Mouse (Mus musculus): Measurements from ENCODE around the gene Ssc5d. TPM values are rescaled to one million over a fixed set of nuclear protein-coding genes. Genes with fewer than 3 reads are reported as not detected.
A peak's percentile ranks its signal among the peaks of the same experiment; 100 is the strongest.

The Ssc5d gene
- polyA plus RNA-seq, 1 experiment = 0.09 TPM

- no peak within 1 kb of the TSS for H3K4me3 ChIP-seq (replicated peaks)
- no peak for TF ChIP-seq FLI1 (IDR thresholded peaks at IDR 0.05; ENCODE audit: low read length)
- TF ChIP-seq GATA1 (IDR thresholded peaks at IDR 0.05; ENCODE audit: borderline replicate concordance, low read length) = no peak
These were observed 45.5 kb downstream of the Ssc5d start, which contains the start of gene Sbk3 for GRCm38 (mm10) chr7:4971068-4971467. Gene Sbk3 (minus strand): TSS chr7:4971168.

GRCm38 (mm10) chr7:4971710-4972109, 46.1 kb downstream of the Ssc5d start:
- H3K9me3 ChIP-seq = peaks cover 4% of the 10 kb centered on the region
- TF ChIP-seq FLI1 (IDR thresholded peaks at IDR 0.05; ENCODE audit: low read length) = no peak
- TF ChIP-seq GATA1 (IDR thresholded peaks at IDR 0.05; ENCODE audit: borderline replicate concordance, low read length) = no peak
- H3K27me3 ChIP-seq (replicated peaks) = peaks cover 51% of the 10 kb centered on the region
- H3K36me3 ChIP-seq (replicated peaks; ENCODE audit: low read length) = no peaks in the 10 kb centered on the region
- H3K4me3 ChIP-seq (replicated peaks) = no peak overlapping the region
- peaks cover 24% of the 10 kb centered on the region for H3K4me1 ChIP-seq

More at GRCm38 (mm10) chr7:4971068-4971467, 45.5 kb downstream of the Ssc5d start, which contains the start of gene Sbk3:
- Histone ChIP-seq H3K9me3 (no peaks in the 10 kb centered on the region), H3K27me3 (replicated peaks) (peaks cover 50% of the 10 kb centered on the region), H3K36me3 (replicated peaks; ENCODE audit: low read length) (no peaks in the 10 kb centered on the region), H3K4me1 (peaks cover 24% of the 10 kb centered on the region)

- Histone ChIP-seq H3K4me1 (peaks cover 24% of the 10 kb centered on the region), H3K36me3 (replicated peaks; ENCODE audit: low read length) (no peaks in the 10 kb centered on the region), H3K27me3 (replicated peaks) (peaks cover 45% of the 10 kb centered on the region), H3K9me3 (peaks cover 11% of the 10 kb centered on the region), H3K4me3 (replicated peaks) (no peak overlapping the region)
- no peak for TF ChIP-seq GATA1 (IDR thresholded peaks at IDR 0.05; ENCODE audit: borderline replicate concordance, low read length)
- no peak for TF ChIP-seq FLI1 (IDR thresholded peaks at IDR 0.05; ENCODE audit: low read length)
These were observed 46.9 kb downstream of the Ssc5d start for GRCm38 (mm10) chr7:4972321-4973047.

GRCm38 (mm10) chr7:4975455-4975854, 49.9 kb downstream of the Ssc5d start:
- peaks cover 24% of the 10 kb centered on the region for H3K4me1 ChIP-seq
- peaks cover 11% of the 10 kb centered on the region for H3K9me3 ChIP-seq
- no peak for TF ChIP-seq GATA1 (IDR thresholded peaks at IDR 0.05; ENCODE audit: borderline replicate concordance, low read length)
- no peak for TF ChIP-seq FLI1 (IDR thresholded peaks at IDR 0.05; ENCODE audit: low read length)
- H3K36me3 ChIP-seq (replicated peaks; ENCODE audit: low read length) = no peaks in the 10 kb centered on the region
- peaks cover 36% of the 10 kb centered on the region for H3K27me3 ChIP-seq (replicated peaks)
- no peak overlapping the region for H3K4me3 ChIP-seq (replicated peaks)

- TF ChIP-seq FLI1 (IDR thresholded peaks at IDR 0.05; ENCODE audit: low read length) = no peak
- no peak for TF ChIP-seq GATA1 (IDR thresholded peaks at IDR 0.05; ENCODE audit: borderline replicate concordance, low read length)
- Histone ChIP-seq H3K36me3 (replicated peaks; ENCODE audit: low read length) (no peaks in the 10 kb centered on the region), H3K4me3 (replicated peaks) (no peak overlapping the region), H3K27me3 (replicated peaks) (peaks cover 30% of the 10 kb centered on the region), H3K9me3 (peaks cover 11% of the 10 kb centered on the region), H3K4me1 (peaks cover 11% of the 10 kb centered on the region)
These were observed 51.2 kb downstream of the Ssc5d start for GRCm38 (mm10) chr7:4976832-4977231.

- Histone ChIP-seq H3K4me1 (peaks cover 7% of the 10 kb centered on the region; the same call in 1 of the 2 replicates), H3K36me3 (replicated peaks; ENCODE audit: low read length) (peaks cover 11% of the 10 kb centered on the region)
- TF ChIP-seq GATA1 (IDR thresholded peaks at IDR 0.05; ENCODE audit: borderline replicate concordance, low read length) (no peak), FLI1 (IDR thresholded peaks at IDR 0.05; ENCODE audit: low read length) (no peak)
These were observed 62.7 kb downstream of the Ssc5d start for GRCm38 (mm10) chr7:4988250-4988649.

GRCm38 (mm10) chr7:4993347-4993998, 67.9 kb downstream of the Ssc5d start:
- Histone ChIP-seq H3K4me1 (peaks cover 22% of the 10 kb centered on the region), H3K27me3 (replicated peaks) (peaks cover 5% of the 10 kb centered on the region), H3K9me3 (peaks cover 49% of the 10 kb centered on the region), H3K4me3 (replicated peaks) (peak overlapping the region; percentile 4), H3K36me3 (replicated peaks; ENCODE audit: low read length) (peaks cover 26% of the 10 kb centered on the region)
- no peak for TF ChIP-seq GATA1 (IDR thresholded peaks at IDR 0.05; ENCODE audit: borderline replicate concordance, low read length)
- TF ChIP-seq FLI1 (IDR thresholded peaks at IDR 0.05; ENCODE audit: low read length) = no peak

More at GRCm38 (mm10) chr7:4988250-4988649, 62.7 kb downstream of the Ssc5d start:
- Histone ChIP-seq H3K27me3 (replicated peaks) (peaks cover 28% of the 10 kb centered on the region), H3K4me3 (replicated peaks) (no peak overlapping the region), H3K9me3 (peaks cover 33% of the 10 kb centered on the region)

- H3K36me3 ChIP-seq (replicated peaks; ENCODE audit: low read length) = peaks cover 26% of the 10 kb centered on the region
- peaks cover 5% of the 10 kb centered on the region for H3K27me3 ChIP-seq (replicated peaks)
- H3K4me3 ChIP-seq (replicated peaks) = peak overlapping the region; percentile 33
- H3K9me3 ChIP-seq = peaks cover 49% of the 10 kb centered on the region
- peaks cover 22% of the 10 kb centered on the region for H3K4me1 ChIP-seq
- TF ChIP-seq FLI1 (IDR thresholded peaks at IDR 0.05; ENCODE audit: low read length) (no peak), GATA1 (IDR thresholded peaks at IDR 0.05; ENCODE audit: borderline replicate concordance, low read length) (no peak)
These were observed 68.6 kb downstream of the Ssc5d start for GRCm38 (mm10) chr7:4993999-4994788.

Other genes with a start within 250 kb of the Ssc5d start
- 71.8 and 116 TPM in 2 replicates for gene Hspbp1, start 240.7 kb upstream of the Ssc5d start, polyA plus RNA-seq (2012; ENCODE audit: insufficient read depth, low replicate concordance)
- gene Brsk1, start 235.2 kb upstream of the Ssc5d start, polyA plus RNA-seq (2012; ENCODE audit: insufficient read depth, low replicate concordance) = 0.08 TPM in 1 of 2 replicates, not detected in the other
- gene Tmem150b, start 200.5 kb upstream of the Ssc5d start, polyA plus RNA-seq (2012; ENCODE audit: insufficient read depth, low replicate concordance) = 0.43 TPM in 1 of 2 replicates, not detected in the other
- 241 and 733 TPM in 2 replicates for gene Kmt5c, start 185.7 kb upstream of the Ssc5d start, polyA plus RNA-seq (2012; ENCODE audit: insufficient read depth, low replicate concordance)
- gene Cox6b2, start 172.7 kb upstream of the Ssc5d start, polyA plus RNA-seq (2012; ENCODE audit: insufficient read depth, low replicate concordance) = 47.7 and 94.6 TPM in 2 replicates
- not detected in 2 replicates for gene Fam71e2, start 154.5 kb upstream of the Ssc5d start, polyA plus RNA-seq (2012; ENCODE audit: insufficient read depth, low replicate concordance)
- 0.26 and 1.9 TPM in 2 replicates for gene Il11, start 142.9 kb upstream of the Ssc5d start, polyA plus RNA-seq (2012; ENCODE audit: insufficient read depth, low replicate concordance)
- not detected in 2 replicates for gene Tmem190, start 142.8 kb upstream of the Ssc5d start, polyA plus RNA-seq (2012; ENCODE audit: insufficient read depth, low replicate concordance)
- gene Tmem238, start 136.1 kb upstream of the Ssc5d start, polyA plus RNA-seq (2012; ENCODE audit: insufficient read depth, low replicate concordance) = 29.3 and 145 TPM in 2 replicates
- 3,598 and 12,997 TPM in 2 replicates for gene Rpl28, start 132.9 kb upstream of the Ssc5d start, polyA plus RNA-seq (2012; ENCODE audit: insufficient read depth, low replicate concordance)
- gene Ube2s, start 113.2 kb upstream of the Ssc5d start, polyA plus RNA-seq (2012; ENCODE audit: insufficient read depth, low replicate concordance) = 217 and 258 TPM in 2 replicates
- 0.07 TPM in 1 of 2 replicates, not detected in the other for gene Shisa7, start 81.1 kb upstream of the Ssc5d start, polyA plus RNA-seq (2012; ENCODE audit: insufficient read depth, low replicate concordance)
- gene Isoc2b, start 55.5 kb upstream of the Ssc5d start, polyA plus RNA-seq (2012; ENCODE audit: insufficient read depth, low replicate concordance) = 4.3 and 6.1 TPM in 2 replicates
- gene Isoc2a, start 48.6 kb upstream of the Ssc5d start, polyA plus RNA-seq (2012; ENCODE audit: insufficient read depth, low replicate concordance) = 7.2 and 17.1 TPM in 2 replicates
- gene Gm36210, start 19.3 kb upstream of the Ssc5d start, polyA plus RNA-seq (2012; ENCODE audit: insufficient read depth, low replicate concordance) = not detected in 2 replicates
- gene Zfp628, start 10.6 kb upstream of the Ssc5d start, polyA plus RNA-seq (2012; ENCODE audit: insufficient read depth, low replicate concordance) = 33.6 and 53.4 TPM in 2 replicates
- gene Nat14, start 3.8 kb upstream of the Ssc5d start, polyA plus RNA-seq (2012; ENCODE audit: insufficient read depth, low replicate concordance) = 0.51 TPM in 1 of 2 replicates, not detected in the other
- gene Sbk2, start 38.6 kb downstream of the Ssc5d start, polyA plus RNA-seq (2012; ENCODE audit: insufficient read depth, low replicate concordance) = 1.3 TPM in 1 of 2 replicates, not detected in the other
- 0.06 TPM in 1 of 2 replicates, not detected in the other for gene Sbk3, start 45.4 kb downstream of the Ssc5d start, polyA plus RNA-seq (2012; ENCODE audit: insufficient read depth, low replicate concordance)
- 48.1 and 103 TPM in 2 replicates for gene Zfp579, start 70.4 kb downstream of the Ssc5d start, polyA plus RNA-seq (2012; ENCODE audit: insufficient read depth, low replicate concordance)
- 68.6 and 88.3 TPM in 2 replicates for gene Zfp524, start 88.6 kb downstream of the Ssc5d start, polyA plus RNA-seq (2012; ENCODE audit: insufficient read depth, low replicate concordance)
- 17.2 and 28.0 TPM in 2 replicates for gene Fiz1, start 88.9 kb downstream of the Ssc5d start, polyA plus RNA-seq (2012; ENCODE audit: insufficient read depth, low replicate concordance)
- not detected in 2 replicates for gene Gm44973, start 89.7 kb downstream of the Ssc5d start, polyA plus RNA-seq (2012; ENCODE audit: insufficient read depth, low replicate concordance)
- gene Zfp865, start 94.6 kb downstream of the Ssc5d start, polyA plus RNA-seq (2012; ENCODE audit: insufficient read depth, low replicate concordance) = 30.6 and 81.9 TPM in 2 replicates
- gene Ccdc106, start 94.8 kb downstream of the Ssc5d start, polyA plus RNA-seq (2012; ENCODE audit: insufficient read depth, low replicate concordance) = 7.3 and 34.4 TPM in 2 replicates
- not detected in 2 replicates for gene 4632433K11Rik, start 108.3 kb downstream of the Ssc5d start, polyA plus RNA-seq (2012; ENCODE audit: insufficient read depth, low replicate concordance)
- gene Zfp784, start 112.7 kb downstream of the Ssc5d start, polyA plus RNA-seq (2012; ENCODE audit: insufficient read depth, low replicate concordance) = 0.96 and 6.5 TPM in 2 replicates
- 58.5 and 224 TPM in 2 replicates for gene Zfp580, start 125.8 kb downstream of the Ssc5d start, polyA plus RNA-seq (2012; ENCODE audit: insufficient read depth, low replicate concordance)
- gene U2af2, start 136.4 kb downstream of the Ssc5d start, polyA plus RNA-seq (2012; ENCODE audit: insufficient read depth, low replicate concordance) = 251 and 262 TPM in 2 replicates
- gene Epn1, start 154.4 kb downstream of the Ssc5d start, polyA plus RNA-seq (2012; ENCODE audit: insufficient read depth, low replicate concordance) = 687 and 1,038 TPM in 2 replicates
- not detected in 2 replicates for gene Rfpl4, start 191.2 kb downstream of the Ssc5d start, polyA plus RNA-seq (2012; ENCODE audit: insufficient read depth, low replicate concordance)
- not detected in 2 replicates for gene Rasl2-9, start 200.2 kb downstream of the Ssc5d start, polyA plus RNA-seq (2012; ENCODE audit: insufficient read depth, low replicate concordance)
- gene Vmn1r55, start 223.9 kb downstream of the Ssc5d start, polyA plus RNA-seq (2012; ENCODE audit: insufficient read depth, low replicate concordance) = not detected in 2 replicates